Mouse (Mus musculus) embryonic facial prominence, embryonic 14.5 days (tissue): ENCODE data around the gene Cramp1l. TPM values are rescaled to one million over a fixed set of nuclear protein-coding genes. Genes with fewer than 3 reads are reported as not detected.
A peak's percentile ranks its signal among the peaks of the same experiment; 100 is the strongest.
"Not testable (repeated sequence)": the region's sequence is repeated elsewhere in the genome, so short reads cannot be mapped to it uniquely, and the experiment has no call there.

Experiments
- ATAC-seq: fragments of 200-750 bp; cut with Nextera tagmentation; 2 replicates; pipeline ENCODE4 v1.8.0; 2017; ENCODE audit warnings: low read depth, moderate number of reproducible peaks, moderate TSS enrichment
- DNase-seq: peaks from one replicate; pipeline ENCODE4 v3.0.0-alpha.2; 2015; ENCODE audit warnings: low spot score
- H3K27ac ChIP-seq: fragments of 300-500 bp; sonication (generic); replicated peaks from 2 replicates; pipeline ENCODE4 v1.5.1; 2014; ENCODE audit warnings: low read depth, mild to moderate bottlenecking, low read length, moderate library complexity
- H3K27me3 ChIP-seq: fragments of 300-500 bp; sonication (generic); replicated peaks from 2 replicates; pipeline ENCODE4 v1.6.1; 2014; ENCODE audit warnings: low read length; ENCODE audit not compliant: control insufficient read depth, insufficient read depth
- H3K36me3 ChIP-seq: fragments of 300-500 bp; sonication (generic); 2 replicates; pipeline ENCODE4 v1.6.1; 2014; ENCODE audit warnings: low read length, mixed read lengths; ENCODE audit not compliant: control insufficient read depth, insufficient read depth
- H3K4me1 ChIP-seq: fragments of 300-500 bp; sonication (generic); 2 replicates; pipeline ENCODE4 v1.6.1; 2014; ENCODE audit warnings: antibody characterized with exemption, low read length; ENCODE audit not compliant: control insufficient read depth, insufficient read depth
- H3K4me2 ChIP-seq: fragments of 300-500 bp; sonication (generic); 2 replicates; pipeline ENCODE4 v1.6.1; 2014; ENCODE audit warnings: low read depth, mild to moderate bottlenecking, low read length, moderate library complexity, mixed read lengths
- H3K4me3 ChIP-seq: fragments of 300-500 bp; sonication (generic); 2 replicates; pipeline ENCODE4 v1.5.1; 2014; ENCODE audit warnings: low read depth, mild to moderate bottlenecking, low read length
- H3K9ac ChIP-seq: fragments of 300-500 bp; sonication (generic); 2 replicates; pipeline ENCODE4 v1.6.1; 2014; ENCODE audit warnings: low read depth, mild to moderate bottlenecking, low read length, moderate library complexity, mixed read lengths
- H3K9me3 ChIP-seq: fragments of 300-500 bp; sonication (generic); 2 replicates; pipeline ENCODE4 v1.6.1; 2016; ENCODE audit warnings: low read length; ENCODE audit not compliant: control insufficient read depth
- WGBS: fragments of 180-500 bp; shearing (Covaris S2); extraction: QIAGEN DNeasy Blood & Tissue Kit; methylation state at CpG from one replicate; pipeline ENCODE4 v1.1.7; 2014; 5-methylcytosine and 5-hydroxymethylcytosine counted together
- polyA plus RNA-seq: library from polyadenylated mRNA; unstranded; fragments of >200 nt; fragmentation: Nextera tagmentation; extraction: Ambion mirVana; gene quantifications from 2 replicates; pipeline ENCODE4 v1.2.1, GENCODE M21; 2014

Gene Cramp1l
- polyA plus RNA-seq, 1 experiment from 2014 or later: 7.7 TPM

GRCm38 (mm10) chr17:24943036-24943435, 72.6 kb downstream of the Cramp1l start:
- H3K36me3 ChIP-seq: peaks cover 43% of the 10 kb centered on the region
- H3K4me3 ChIP-seq: no peak overlapping the region
- H3K4me1 ChIP-seq: no peaks in the 10 kb centered on the region
- WGBS: 88% methylated on average over 7 of the region's 7 CpGs
- H3K9me3 ChIP-seq: no peaks in the 10 kb centered on the region
- no peak for ATAC-seq
- no peak overlapping the region for H3K4me2 ChIP-seq
- H3K27me3 ChIP-seq: no peaks in the 10 kb centered on the region
- no peak for DNase-seq
- H3K9ac ChIP-seq: no peak overlapping the region
- no peak overlapping the region for H3K27ac ChIP-seq

GRCm38 (mm10) chr17:24942453-24942852, 73.1 kb downstream of the Cramp1l start:
- not testable (repeated sequence) for H3K4me2 ChIP-seq, H3K4me1 ChIP-seq, H3K27me3 ChIP-seq, H3K9ac ChIP-seq, H3K4me3 ChIP-seq, H3K27ac ChIP-seq, H3K9me3 ChIP-seq, DNase-seq
- 0 out of 2 replicates have a peak, but pooled peaks have one; percentile 74 for ATAC-seq
- WGBS: 21% methylated on average over 2 of the region's 2 CpGs
- peaks cover 37% of the 10 kb centered on the region for H3K36me3 ChIP-seq

GRCm38 (mm10) chr17:24937266-24937665, 78.3 kb downstream of the Cramp1l start:
- H3K9ac ChIP-seq: peak overlapping the region; percentile 93

GRCm38 (mm10) chr17:24936259-24937237, 79.0 kb downstream of the Cramp1l start, which contains the start of gene Mapk8ip3:
Gene Mapk8ip3 (minus strand): TSS chr17:24936977.
- H3K9me3 ChIP-seq: no peaks in the 10 kb centered on the region

More at GRCm38 (mm10) chr17:24937266-24937665, 78.3 kb downstream of the Cramp1l start:
- peak overlapping the region; percentile 85 for H3K27ac ChIP-seq
- H3K27me3 ChIP-seq: no peaks in the 10 kb centered on the region
- 43% methylated on average over 6 of the region's 6 CpGs for WGBS
- H3K4me3 ChIP-seq: peak overlapping the region; percentile 96
- H3K9me3 ChIP-seq: no peaks in the 10 kb centered on the region
- no peak; the same call in 1 of the 2 replicates for ATAC-seq
- peaks cover 14% of the 10 kb centered on the region; the same call in 1 of the 2 replicates for H3K36me3 ChIP-seq
- peak overlapping the region; percentile 88 for H3K4me2 ChIP-seq
- peaks cover 8% of the 10 kb centered on the region; the same call in 1 of the 2 replicates for H3K4me1 ChIP-seq
- DNase-seq: no peak

GRCm38 (mm10) chr17:24935666-24936065, 79.9 kb downstream of the Cramp1l start:
- Histone ChIP-seq H3K9me3 (no peaks in the 10 kb centered on the region), H3K4me1 (peaks cover 8% of the 10 kb centered on the region; the same call in 1 of the 2 replicates), H3K4me3 (peak overlapping the region; percentile 96), H3K9ac (peak overlapping the region; percentile 93), H3K27me3 (no peaks in the 10 kb centered on the region), H3K27ac (no peak overlapping the region), H3K4me2 (peak overlapping the region; percentile 88), H3K36me3 (peaks cover 23% of the 10 kb centered on the region; the same call in 1 of the 2 replicates)
- ATAC-seq (no peak), DNase-seq (no peak)

More at GRCm38 (mm10) chr17:24936259-24937237, 79.0 kb downstream of the Cramp1l start, which contains the start of gene Mapk8ip3:
- H3K27me3 ChIP-seq: no peaks in the 10 kb centered on the region
- peak within 1 kb of the TSS; percentile 93 for H3K9ac ChIP-seq
- H3K36me3 ChIP-seq: peaks cover 18% of the 10 kb centered on the region; the same call in 1 of the 2 replicates
- H3K4me2 ChIP-seq: peak within 1 kb of the TSS; percentile 88
- peak; percentile 98 for ATAC-seq
- DNase-seq: peak; percentile 96
- H3K4me1 ChIP-seq: peaks cover 8% of the 10 kb centered on the region; the same call in 1 of the 2 replicates
- peak within 1 kb of the TSS; percentile 85 for H3K27ac ChIP-seq
- peak within 1 kb of the TSS; percentile 96 for H3K4me3 ChIP-seq
- WGBS: 0% methylated on average over 38 of the region's 78 CpGs

GRCm38 (mm10) chr17:24934926-24935325, 80.7 kb downstream of the Cramp1l start:
- Histone ChIP-seq H3K4me3 (0 out of 2 replicates have a peak overlapping the region, but pooled peaks have one; percentile 96), H3K27me3 (no peaks in the 10 kb centered on the region), H3K27ac (no peak overlapping the region), H3K4me2 (peak overlapping the region; percentile 88; the same call in 1 of the 2 replicates), H3K9me3 (no peaks in the 10 kb centered on the region), H3K4me1 (peaks cover 8% of the 10 kb centered on the region; the same call in 1 of the 2 replicates), H3K9ac (peak overlapping the region; percentile 93), H3K36me3 (peaks cover 23% of the 10 kb centered on the region; the same call in 1 of the 2 replicates)
- ATAC-seq (no peak), DNase-seq (no peak)
- WGBS: 76% methylated on average over 4 of the region's 4 CpGs

GRCm38 (mm10) chr17:24933163-24933562, 82.4 kb downstream of the Cramp1l start:
- peak; percentile 11 for DNase-seq
- H3K27me3 ChIP-seq: no peaks in the 10 kb centered on the region
- no peak for ATAC-seq
- 75% methylated on average over 4 of the region's 4 CpGs for WGBS
- no peaks in the 10 kb centered on the region for H3K9me3 ChIP-seq
- no peak overlapping the region for H3K9ac ChIP-seq
- peaks cover 23% of the 10 kb centered on the region; the same call in 1 of the 2 replicates for H3K36me3 ChIP-seq
- no peak overlapping the region for H3K4me3 ChIP-seq
- H3K4me1 ChIP-seq: peaks cover 8% of the 10 kb centered on the region; the same call in 1 of the 2 replicates
- no peak overlapping the region for H3K27ac ChIP-seq
- H3K4me2 ChIP-seq: no peak overlapping the region

GRCm38 (mm10) chr17:24932431-24932830, 83.2 kb downstream of the Cramp1l start:
- Histone ChIP-seq H3K27me3 (no peaks in the 10 kb centered on the region), H3K4me1 (peaks cover 8% of the 10 kb centered on the region; the same call in 1 of the 2 replicates), H3K4me2 (no peak overlapping the region), H3K4me3 (no peak overlapping the region), H3K27ac (no peak overlapping the region), H3K36me3 (peaks cover 29% of the 10 kb centered on the region), H3K9me3 (no peaks in the 10 kb centered on the region), H3K9ac (no peak overlapping the region)
- no peak for ATAC-seq
- WGBS: 89% methylated on average over 4 of the region's 4 CpGs
- no peak for DNase-seq
